Mouse (Mus musculus): Measurements from ENCODE around the gene Lhfpl5.

DNA sequence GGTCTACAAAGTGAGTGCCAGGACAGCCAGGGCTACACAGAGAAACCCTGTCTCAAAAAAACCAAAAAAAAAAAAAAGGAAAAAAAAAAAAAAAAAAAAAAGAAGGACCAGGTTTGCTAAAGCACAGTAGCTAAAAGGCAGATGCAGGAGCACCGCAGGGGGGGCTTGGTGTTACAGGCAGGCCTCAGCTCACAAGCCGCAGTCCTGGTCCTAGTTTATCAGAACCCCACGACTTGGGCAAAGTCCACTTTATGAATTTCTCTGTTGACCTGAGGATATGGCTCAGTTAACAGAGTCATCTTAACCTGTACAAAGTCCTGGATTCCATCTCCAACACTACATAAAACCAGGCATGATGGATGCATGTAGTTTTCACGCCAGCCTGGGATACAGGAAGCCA is 39.9 kb downstream of the Lhfpl5 start:
- TF ChIP-seq CTCF (IDR thresholded peaks at IDR 0.05; ENCODE audit: low read depth, low read length) (no peak), POLR2AphosphoS5 (IDR thresholded peaks at IDR 0.05; ENCODE audit: insufficient replicate concordance, low read depth, low read length) (no peak), TAL1 (conservative IDR thresholded peaks at IDR 0.05; ENCODE audit: low read depth, low read length) (no peak), GATA1 (IDR thresholded peaks at IDR 0.05; ENCODE audit: borderline replicate concordance, low read length) (no peak), GATA2 (IDR thresholded peaks at IDR 0.05; ENCODE audit: borderline replicate concordance, low read depth, low read length) (no peak)

All from G1E (cell line).